Mouse (Mus musculus): ENCODE data around the gene Snx19. TPM values are rescaled to one million over a fixed set of nuclear protein-coding genes. Genes with fewer than 3 reads are reported as not detected.

Gene Snx19
- polyA plus RNA-seq, 1 experiment from 2014 or later: 26.5 TPM

DNA sequence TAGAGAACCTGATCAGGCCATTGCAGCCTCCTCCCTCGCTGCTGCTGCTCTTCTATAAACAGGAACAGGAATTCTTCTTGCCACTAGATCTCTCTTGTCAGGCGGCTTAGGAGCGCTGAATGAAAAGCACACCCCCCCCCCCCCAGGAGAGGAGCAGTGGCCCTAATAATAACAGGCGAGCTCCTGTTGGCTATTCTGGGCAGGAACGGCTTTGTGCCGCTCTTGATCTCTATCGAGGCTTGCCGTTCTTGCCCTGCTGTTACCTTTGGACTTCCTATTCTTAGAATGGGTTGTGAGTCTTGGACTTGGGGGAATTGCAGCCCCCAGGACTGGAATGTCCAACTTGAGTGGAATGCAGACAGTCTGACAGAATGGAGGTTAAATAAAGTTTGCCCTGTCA lies 33.6 kb downstream of the Snx19 start:
- Histone ChIP-seq H3K27me3 (ENCODE audit: control insufficient read depth, insufficient read depth, low read length) (no peaks in the 10 kb centered on the region), H3K4me2 (replicated peaks) (no peak overlapping the region), H3K4me3 (replicated peaks; ENCODE audit: low read length) (no peak overlapping the region), H3K36me3 (replicated peaks; ENCODE audit: control insufficient read depth, insufficient read depth) (peaks cover 50% of the 10 kb centered on the region), H3K9ac (no peak overlapping the region), H3K9me3 (ENCODE audit: control insufficient read depth, low read length) (no peaks in the 10 kb centered on the region), H3K4me1 (replicated peaks; ENCODE audit: control insufficient read depth, insufficient read depth, low read length) (no peaks in the 10 kb centered on the region), H3K27ac (no peak overlapping the region)
- ATAC-seq (ENCODE audit: low FRiP score) (no peak), DNase-seq (ENCODE audit: low spot score) (no peak)
- WGBS: 84% methylated on average over 8 of the region's 8 CpGs

DNA sequence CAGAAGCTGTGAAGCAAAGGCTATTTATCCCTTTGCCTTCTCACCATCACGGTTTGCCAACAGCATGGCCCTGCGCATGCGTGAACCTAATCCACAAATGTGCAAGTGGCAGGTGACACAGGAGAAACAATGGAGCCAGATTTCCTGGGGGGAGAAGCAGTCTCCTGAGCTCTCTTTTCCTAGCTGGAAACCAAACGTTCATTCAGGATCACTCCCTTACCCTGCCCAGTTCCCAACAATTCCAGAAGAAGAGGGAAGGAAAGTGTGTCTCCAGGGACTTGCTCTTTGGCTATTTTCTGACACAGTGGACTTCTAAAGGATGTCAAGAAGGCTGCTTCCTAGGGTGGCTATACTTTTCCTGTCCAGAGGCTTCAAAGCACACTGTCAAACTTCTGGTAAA lies 37.8 kb downstream of the Snx19 start:
- Histone ChIP-seq H3K9ac (no peak overlapping the region), H3K4me2 (replicated peaks) (no peak overlapping the region), H3K36me3 (replicated peaks; ENCODE audit: control insufficient read depth, insufficient read depth) (peaks cover 62% of the 10 kb centered on the region), H3K4me1 (replicated peaks; ENCODE audit: control insufficient read depth, insufficient read depth, low read length) (no peaks in the 10 kb centered on the region), H3K4me3 (replicated peaks; ENCODE audit: low read length) (no peak overlapping the region), H3K9me3 (ENCODE audit: control insufficient read depth, low read length) (no peaks in the 10 kb centered on the region), H3K27ac (no peak overlapping the region), H3K27me3 (ENCODE audit: control insufficient read depth, insufficient read depth, low read length) (no peaks in the 10 kb centered on the region)
- 79% methylated on average over 4 of the region's 4 CpGs for WGBS
- DNase-seq (ENCODE audit: low spot score) (no peak), ATAC-seq (ENCODE audit: low FRiP score) (no peak)

DNA sequence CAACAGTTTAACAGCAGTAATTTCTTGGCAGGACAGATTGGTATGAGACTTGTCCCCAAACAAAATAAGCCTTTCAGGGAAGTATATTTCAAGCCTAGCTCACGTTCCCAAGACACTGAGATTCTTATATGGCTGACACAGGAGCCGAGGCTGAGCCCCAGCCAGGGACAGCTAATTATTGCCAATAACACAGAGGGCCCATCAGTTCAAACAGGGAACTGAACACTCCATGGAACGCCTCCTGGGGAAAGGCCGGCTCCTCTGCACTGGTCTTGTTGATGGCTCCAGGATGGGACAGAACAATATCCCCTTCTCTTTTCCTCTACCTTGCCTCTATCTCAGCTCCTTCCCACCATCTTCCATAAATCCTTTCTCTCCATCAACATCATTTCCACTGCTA lies 53.1 kb downstream of the Snx19 start:
- Histone ChIP-seq H3K27me3 (ENCODE audit: control insufficient read depth, insufficient read depth, low read length) (no peaks in the 10 kb centered on the region), H3K9me3 (ENCODE audit: control insufficient read depth, low read length) (no peaks in the 10 kb centered on the region), H3K4me3 (replicated peaks; ENCODE audit: low read length) (no peak overlapping the region), H3K4me2 (replicated peaks) (no peak overlapping the region), H3K4me1 (replicated peaks; ENCODE audit: control insufficient read depth, insufficient read depth, low read length) (no peaks in the 10 kb centered on the region), H3K27ac (no peak overlapping the region), H3K9ac (no peak overlapping the region), H3K36me3 (replicated peaks; ENCODE audit: control insufficient read depth, insufficient read depth) (no peaks in the 10 kb centered on the region)
- no peak for DNase-seq (ENCODE audit: low spot score)
- peak; percentile 35; the same call in 1 of the 2 replicates for ATAC-seq (ENCODE audit: low FRiP score)
- 74% methylated on average over 4 of the region's 4 CpGs for WGBS

DNA sequence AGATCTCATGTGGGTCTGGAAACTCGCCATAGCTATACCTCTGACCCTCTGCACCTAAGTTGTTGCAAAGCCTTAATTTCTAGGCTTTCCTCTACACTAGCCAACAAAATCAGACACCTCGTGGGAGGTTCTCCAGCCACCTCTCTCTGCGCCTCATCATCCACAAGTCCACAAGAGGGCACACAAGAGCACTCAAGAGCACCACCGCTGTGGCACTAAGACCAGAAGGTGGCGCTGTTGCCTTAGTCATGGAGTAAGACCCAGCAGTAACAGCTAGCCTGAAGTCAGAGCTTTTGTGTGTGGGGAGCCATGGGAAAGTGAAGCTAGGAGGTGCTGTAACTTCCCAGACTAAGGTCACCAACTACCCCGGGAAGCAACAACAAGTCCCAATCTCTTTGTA lies 53.6 kb downstream of the Snx19 start:
- H3K4me3 ChIP-seq (replicated peaks; ENCODE audit: low read length): no peak overlapping the region

DNA sequence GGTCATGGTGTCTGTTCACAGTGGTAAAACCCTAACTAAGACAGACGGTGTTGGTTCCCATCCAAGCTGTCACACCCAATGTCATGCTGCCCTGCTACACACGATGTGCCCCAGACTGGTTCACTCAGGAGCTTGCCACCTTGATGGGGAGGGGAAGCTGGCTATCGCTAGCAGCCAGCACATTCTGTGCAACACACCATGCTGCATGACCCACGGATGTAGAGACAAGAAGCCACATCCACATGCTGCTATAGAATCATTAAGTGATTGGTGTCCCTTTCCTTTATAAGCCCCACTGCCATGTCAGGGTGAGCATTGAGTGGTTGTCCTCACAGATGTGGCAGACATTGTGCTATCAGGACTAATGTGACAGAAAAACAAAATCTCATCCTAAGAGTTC lies 55.2 kb downstream of the Snx19 start:
- no peaks in the 10 kb centered on the region for H3K27me3 ChIP-seq (ENCODE audit: control insufficient read depth, insufficient read depth, low read length)
- WGBS: 87% methylated on average over 4 of the region's 4 CpGs

More for the DNA sequence above, 53.6 kb downstream of the Snx19 start:
- DNase-seq (ENCODE audit: low spot score) (peak; percentile 100), ATAC-seq (ENCODE audit: low FRiP score) (peak; percentile 94)
- Histone ChIP-seq H3K27me3 (ENCODE audit: control insufficient read depth, insufficient read depth, low read length) (no peaks in the 10 kb centered on the region), H3K4me1 (replicated peaks; ENCODE audit: control insufficient read depth, insufficient read depth, low read length) (no peaks in the 10 kb centered on the region), H3K9me3 (ENCODE audit: control insufficient read depth, low read length) (no peaks in the 10 kb centered on the region), H3K27ac (no peak overlapping the region), H3K4me2 (replicated peaks) (no peak overlapping the region), H3K36me3 (replicated peaks; ENCODE audit: control insufficient read depth, insufficient read depth) (no peaks in the 10 kb centered on the region), H3K9ac (no peak overlapping the region)
- WGBS: 3% methylated on average over 6 of the region's 6 CpGs

GRCm38 (mm10) chr9:30484183-30484582 lies 57.3 kb downstream of the Snx19 start:
- ATAC-seq (ENCODE audit: low FRiP score): no peak
- no peak overlapping the region for H3K9ac ChIP-seq
- no peaks in the 10 kb centered on the region for H3K27me3 ChIP-seq (ENCODE audit: control insufficient read depth, insufficient read depth, low read length)
- 92% methylated on average over 3 of the region's 3 CpGs for WGBS
- H3K4me3 ChIP-seq (replicated peaks; ENCODE audit: low read length): no peak overlapping the region
- no peaks in the 10 kb centered on the region for H3K4me1 ChIP-seq (replicated peaks; ENCODE audit: control insufficient read depth, insufficient read depth, low read length)
- DNase-seq (ENCODE audit: low spot score): no peak
- no peak overlapping the region for H3K4me2 ChIP-seq (replicated peaks)
- H3K36me3 ChIP-seq (replicated peaks; ENCODE audit: control insufficient read depth, insufficient read depth): no peaks in the 10 kb centered on the region
- no peak overlapping the region for H3K27ac ChIP-seq
- H3K9me3 ChIP-seq (ENCODE audit: control insufficient read depth, low read length): no peaks in the 10 kb centered on the region

More for the DNA sequence above, 55.2 kb downstream of the Snx19 start:
- Histone ChIP-seq H3K9me3 (ENCODE audit: control insufficient read depth, low read length) (no peaks in the 10 kb centered on the region), H3K27ac (no peak overlapping the region), H3K36me3 (replicated peaks; ENCODE audit: control insufficient read depth, insufficient read depth) (no peaks in the 10 kb centered on the region), H3K4me2 (replicated peaks) (no peak overlapping the region), H3K4me1 (replicated peaks; ENCODE audit: control insufficient read depth, insufficient read depth, low read length) (no peaks in the 10 kb centered on the region), H3K4me3 (replicated peaks; ENCODE audit: low read length) (no peak overlapping the region), H3K9ac (no peak overlapping the region)
- DNase-seq (ENCODE audit: low spot score) (no peak), ATAC-seq (ENCODE audit: low FRiP score) (no peak)

GRCm38 (mm10) chr9:30485161-30485560 lies 58.3 kb downstream of the Snx19 start:
- DNase-seq (ENCODE audit: low spot score): no peak
- Histone ChIP-seq H3K27me3 (ENCODE audit: control insufficient read depth, insufficient read depth, low read length) (no peaks in the 10 kb centered on the region), H3K9ac (no peak overlapping the region), H3K27ac (no peak overlapping the region), H3K4me3 (replicated peaks; ENCODE audit: low read length) (no peak overlapping the region), H3K4me1 (replicated peaks; ENCODE audit: control insufficient read depth, insufficient read depth, low read length) (no peaks in the 10 kb centered on the region), H3K9me3 (ENCODE audit: control insufficient read depth, low read length) (no peaks in the 10 kb centered on the region), H3K36me3 (replicated peaks; ENCODE audit: control insufficient read depth, insufficient read depth) (no peaks in the 10 kb centered on the region), H3K4me2 (replicated peaks) (no peak overlapping the region)
- 89% methylated on average over 2 of the region's 2 CpGs for WGBS
- no peak for ATAC-seq (ENCODE audit: low FRiP score)

GRCm38 (mm10) chr9:30488384-30488783 lies 61.5 kb downstream of the Snx19 start:
- Histone ChIP-seq H3K4me3 (replicated peaks; ENCODE audit: low read length) (no peak overlapping the region), H3K36me3 (replicated peaks; ENCODE audit: control insufficient read depth, insufficient read depth) (no peaks in the 10 kb centered on the region), H3K4me1 (replicated peaks; ENCODE audit: control insufficient read depth, insufficient read depth, low read length) (no peaks in the 10 kb centered on the region), H3K27ac (no peak overlapping the region), H3K27me3 (ENCODE audit: control insufficient read depth, insufficient read depth, low read length) (no peaks in the 10 kb centered on the region), H3K9ac (no peak overlapping the region), H3K4me2 (replicated peaks) (no peak overlapping the region), H3K9me3 (ENCODE audit: control insufficient read depth, low read length) (no peaks in the 10 kb centered on the region)
- 97% methylated on average over 1 of the region's 1 CpGs for WGBS
- DNase-seq (ENCODE audit: low spot score) (no peak), ATAC-seq (ENCODE audit: low FRiP score) (no peak)

- WGBS: 96% methylated on average over 2 of the region's 2 CpGs
- H3K36me3 ChIP-seq (replicated peaks; ENCODE audit: control insufficient read depth, insufficient read depth): no peaks in the 10 kb centered on the region
- H3K27ac ChIP-seq: no peak overlapping the region
- H3K27me3 ChIP-seq (ENCODE audit: control insufficient read depth, insufficient read depth, low read length): no peaks in the 10 kb centered on the region
- H3K4me1 ChIP-seq (replicated peaks; ENCODE audit: control insufficient read depth, insufficient read depth, low read length): no peaks in the 10 kb centered on the region
- H3K4me3 ChIP-seq (replicated peaks; ENCODE audit: low read length): no peak overlapping the region
- H3K9me3 ChIP-seq (ENCODE audit: control insufficient read depth, low read length): no peaks in the 10 kb centered on the region
- ATAC-seq (ENCODE audit: low FRiP score) (no peak), DNase-seq (ENCODE audit: low spot score) (no peak)
- H3K9ac ChIP-seq: no peak overlapping the region
- H3K4me2 ChIP-seq (replicated peaks): no peak overlapping the region
Observed at GRCm38 (mm10) chr9:30494446-30494845, 67.5 kb downstream of the Snx19 start.

GRCm38 (mm10) chr9:30508966-30509365 lies 82.1 kb downstream of the Snx19 start:
- Histone ChIP-seq H3K4me1 (replicated peaks; ENCODE audit: control insufficient read depth, insufficient read depth, low read length) (no peaks in the 10 kb centered on the region), H3K9me3 (ENCODE audit: control insufficient read depth, low read length) (0 out of 2 replicates have a peak, but pooled peaks cover 5% of the 10 kb centered on the region), H3K9ac (no peak overlapping the region), H3K36me3 (replicated peaks; ENCODE audit: control insufficient read depth, insufficient read depth) (no peaks in the 10 kb centered on the region), H3K4me3 (replicated peaks; ENCODE audit: low read length) (no peak overlapping the region), H3K27me3 (ENCODE audit: control insufficient read depth, insufficient read depth, low read length) (no peaks in the 10 kb centered on the region), H3K27ac (no peak overlapping the region), H3K4me2 (replicated peaks) (no peak overlapping the region)
- no peak for DNase-seq (ENCODE audit: low spot score)
- no peak for ATAC-seq (ENCODE audit: low FRiP score)
- WGBS: 78% methylated on average over 5 of the region's 5 CpGs

Measured in hindbrain, embryonic 14.5 days (tissue).